Mouse (Mus musculus) MEL (cell line): Measurements from ENCODE around the gene Maff.

Source experiments
- BHLHE40 ChIP-seq: IDR thresholded peaks from 2 replicates; pipeline ENCODE4 v1.6.1; 2012; ENCODE audit warnings: low read depth, mild to moderate bottlenecking, inconsistent platforms, low read length, improper control_type of control experiment, borderline replicate concordance
- CHD1 ChIP-seq: IDR thresholded peaks from 2 replicates; pipeline ENCODE4 v1.6.1; 2012; ENCODE audit warnings: low read depth, mild to moderate bottlenecking, inconsistent platforms, low read length, improper control_type of control experiment
- CHD2 ChIP-seq: IDR thresholded peaks from 2 replicates; pipeline ENCODE4 v1.6.1; 2011; ENCODE audit warnings: low read length, improper control_type of control experiment
- HCFC1 ChIP-seq: IDR thresholded peaks from 2 replicates; pipeline ENCODE4 v1.6.1; 2012; ENCODE audit warnings: low read depth, mild to moderate bottlenecking, inconsistent platforms, low read length, improper control_type of control experiment, moderate library complexity
- MXI1 ChIP-seq: IDR thresholded peaks from 2 replicates; pipeline ENCODE4 v1.6.1; 2011; ENCODE audit warnings: mild to moderate bottlenecking, low read depth, low read length, improper control_type of control experiment
- USF1 ChIP-seq: IDR thresholded peaks from 2 replicates; pipeline ENCODE4 v1.6.1; 2014; ENCODE audit warnings: low read depth, mild to moderate bottlenecking, inconsistent platforms, low read length, improper control_type of control experiment, moderate library complexity

GRCm38 (mm10) chr15:79338978-79339377 lies 7.4 kb upstream of the Maff start:
- TF ChIP-seq CHD1 (no peak), USF1 (no peak), MXI1 (no peak), CHD2 (no peak), HCFC1 (no peak), BHLHE40 (no peak)
